Mouse (Mus musculus) megakaryocyte, embryonic 14.5 days (primary cell): Measurements from ENCODE around the gene Ino80b.

Experiments
- FLI1 ChIP-seq: IDR thresholded peaks from 2 replicates; pipeline ENCODE4 v1.6.1; 2012; ENCODE audit warnings: low read length, inconsistent platforms, mixed read lengths
- GATA1 ChIP-seq: IDR thresholded peaks from 3 replicates; pipeline ENCODE4 v1.6.1; 2012; ENCODE audit warnings: mixed read lengths, low read length, inconsistent platforms, borderline replicate concordance

DNA sequence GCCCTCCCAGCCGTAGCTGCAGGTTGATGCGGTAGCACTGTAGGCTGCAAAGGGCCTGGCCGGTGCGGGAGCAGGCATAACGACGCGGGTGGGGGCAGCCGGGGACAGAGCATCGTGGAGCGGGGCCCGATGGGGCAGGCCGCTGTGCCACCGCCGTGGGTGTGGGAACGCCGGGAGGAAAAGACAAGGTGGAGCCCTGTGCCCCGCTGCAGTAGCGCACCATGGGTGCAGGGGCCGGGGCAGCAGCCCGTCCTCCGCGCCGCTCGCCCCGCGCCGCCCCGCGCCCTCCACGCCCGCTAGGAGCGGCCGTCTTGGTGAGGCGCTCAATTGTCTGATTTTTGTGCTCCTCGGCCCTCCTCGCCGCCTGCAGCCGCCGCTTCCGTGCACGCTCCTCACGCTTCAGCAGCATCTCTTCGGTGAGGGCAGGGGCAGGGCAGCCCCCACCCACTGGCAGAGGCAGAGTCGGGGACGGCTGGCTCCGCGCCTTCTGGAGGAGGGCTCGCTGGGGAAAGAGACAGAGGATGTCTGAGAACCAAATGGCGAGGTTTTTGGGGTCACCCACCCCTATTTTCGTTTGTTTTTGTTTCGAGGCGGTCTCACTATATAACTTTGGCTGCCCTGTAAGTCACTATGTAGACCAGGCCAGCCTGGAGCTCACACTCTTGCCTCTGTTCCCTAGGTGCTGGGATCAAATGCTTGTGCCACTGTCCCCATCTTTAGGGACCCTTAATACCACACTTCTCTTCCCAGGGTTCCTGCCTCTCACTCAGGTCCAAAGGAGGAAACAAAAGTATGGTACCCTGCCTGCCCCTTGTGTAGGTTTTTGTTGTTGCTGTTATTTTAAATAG is 3.1 kb downstream of the Ino80b start:
- no peak for TF ChIP-seq GATA1
- no peak for TF ChIP-seq FLI1
